Mouse (Mus musculus) liver, adult 2 months (tissue): ENCODE results near the gene Pdss1.

ENCODE experiments used
- CTCF ChIP-seq: fragments of 200-500 bp; IDR thresholded peaks from 2 replicates; pipeline ENCODE4 v1.5.1; 2011; ENCODE audit warnings: low read depth, low read length, control low read depth
- POLR2A ChIP-seq: fragments of 200-500 bp; IDR thresholded peaks from 2 replicates; pipeline ENCODE4 v1.6.1; 2011; ENCODE audit warnings: low read length, control low read depth; ENCODE audit not compliant: insufficient read depth; ENCODE audit errors: extremely low read depth

- TF ChIP-seq POLR2A (no peak), CTCF (no peak)
These were observed 82.2 kb downstream of the Pdss1 start for GRCm38 (mm10) chr2:22977387-22977973.
